Mouse (Mus musculus) right cerebral cortex, adult 2 months (tissue): ENCODE measurements at regions not wholly inside any gene's neighbourhood (a gene's known extent, or its start where the extent isn't known, plus 50 kb on each side); places are given as distances from the start of the nearest gene placed in this dataset.

Experiments used
- DNase-seq, 2 experiments: peaks; one replicate each; pipeline ENCODE4 v3.0.0; 2021 to 2022; ENCODE audit warnings: low spot score in 2 of 2

- peak; percentile 46 to 63 for DNase-seq
These were observed 212.9 kb downstream of the Mef2c start for GRCm38 (mm10) chr13:83716711-83717171.

GRCm38 (mm10) chr13:83717686-83718210 lies 213.9 kb downstream of the Mef2c start:
- DNase-seq = peak in 1 of 2 experiments; percentile 36

DNA sequence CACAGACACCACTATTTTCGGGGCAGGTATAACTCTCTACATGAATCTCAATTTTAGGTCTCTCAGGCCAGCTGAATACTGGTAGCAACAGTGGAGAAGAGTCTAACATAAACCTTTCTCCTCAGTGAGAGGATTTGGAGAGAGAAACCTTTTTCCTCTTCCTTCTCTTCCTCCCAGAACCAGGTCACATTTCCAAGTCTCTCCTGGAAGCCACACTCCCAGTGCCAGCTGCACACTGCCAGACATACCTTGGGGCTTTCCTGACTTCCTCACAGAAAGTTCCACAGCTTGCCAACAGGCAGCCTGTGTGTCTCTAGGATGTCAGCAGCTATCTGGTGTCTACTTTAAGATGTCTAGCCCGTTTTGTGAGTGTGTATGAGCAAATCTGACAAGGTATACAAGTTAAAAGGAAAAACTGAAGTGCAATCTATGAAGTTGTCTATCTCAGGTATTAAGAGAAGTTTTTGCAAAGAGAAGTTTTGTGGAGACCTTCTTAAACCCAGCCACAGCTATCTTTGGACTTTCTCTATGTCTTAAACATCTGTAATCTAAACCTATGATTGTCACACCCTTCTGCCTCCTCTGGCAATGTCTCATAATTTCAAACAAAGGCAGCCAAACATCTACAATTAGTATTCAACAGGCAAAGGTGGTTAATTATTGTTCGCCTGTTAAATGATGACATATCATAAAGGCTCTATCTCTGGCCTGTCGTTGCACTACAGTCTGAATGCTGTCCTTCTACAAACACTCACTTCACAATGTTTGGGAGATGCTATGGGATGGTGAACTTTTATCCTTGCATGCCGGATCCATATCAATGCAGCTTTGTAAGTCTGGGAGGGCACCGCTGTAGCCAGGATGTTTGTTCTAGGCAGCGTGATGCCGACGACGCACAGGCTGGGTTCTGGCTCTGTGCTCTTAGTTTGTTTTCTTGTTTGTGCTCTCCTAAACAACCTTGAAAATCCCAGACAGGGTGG lies 214.9 kb downstream of the Mef2c start:
- peak in 1 of 2 experiments; percentile 37 for DNase-seq

DNA sequence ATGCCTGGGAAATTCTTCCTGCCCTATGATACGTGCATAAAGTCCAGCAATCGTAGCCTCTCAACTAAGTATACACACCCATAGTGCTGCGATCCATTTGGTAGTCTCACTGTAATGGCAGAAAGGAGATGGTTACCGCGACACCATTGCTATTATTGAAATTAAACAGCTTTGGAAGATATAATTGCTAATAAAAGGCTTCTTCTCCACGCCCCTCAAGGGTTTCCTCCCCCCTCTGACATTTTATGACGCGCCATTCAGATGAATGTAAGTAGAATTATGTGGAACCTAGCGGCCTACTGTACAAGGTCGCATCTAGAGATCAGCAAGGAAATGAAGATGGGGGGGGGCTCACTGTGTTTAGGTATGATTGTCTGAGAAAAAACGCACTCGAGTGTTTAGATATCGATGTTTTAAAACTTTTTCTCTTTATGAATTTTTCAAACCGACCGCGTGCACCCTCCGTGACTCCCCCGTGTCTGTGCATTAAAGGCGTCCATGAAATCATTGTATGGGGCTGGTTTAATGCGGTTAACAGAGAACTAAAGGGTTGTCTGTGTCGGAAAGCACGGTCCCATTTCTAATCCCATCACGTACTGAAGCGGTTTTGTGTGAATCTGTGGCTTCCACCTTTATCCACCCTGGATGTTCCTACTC lies 215.9 kb downstream of the Mef2c start:
- peak; percentile 44 to 60 for DNase-seq

DNA sequence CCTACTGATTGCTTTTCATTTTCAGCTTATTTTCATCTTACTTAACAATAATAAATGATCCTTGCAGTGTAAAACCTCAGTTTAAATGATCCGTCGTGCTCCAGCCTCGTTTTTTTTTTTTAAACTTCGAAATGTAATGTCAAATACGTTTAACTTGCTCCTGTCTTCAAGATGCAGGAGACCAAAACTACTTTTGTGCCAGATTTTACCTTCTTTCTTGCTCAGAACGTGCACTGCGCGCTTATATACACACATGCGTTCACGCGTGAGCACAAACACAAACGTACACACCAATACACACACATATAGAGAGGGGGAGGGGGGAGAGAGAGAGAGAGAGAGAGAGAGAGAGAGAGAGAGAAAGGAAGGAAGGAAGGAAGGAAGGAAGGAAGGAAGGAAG lies 216.5 kb downstream of the Mef2c start:
- peak in 1 of 2 experiments; percentile 16 for DNase-seq

- DNase-seq = peak; percentile 82 to 83
These were observed 217.1 kb downstream of the Mef2c start for GRCm38 (mm10) chr13:83720883-83721371.

DNA sequence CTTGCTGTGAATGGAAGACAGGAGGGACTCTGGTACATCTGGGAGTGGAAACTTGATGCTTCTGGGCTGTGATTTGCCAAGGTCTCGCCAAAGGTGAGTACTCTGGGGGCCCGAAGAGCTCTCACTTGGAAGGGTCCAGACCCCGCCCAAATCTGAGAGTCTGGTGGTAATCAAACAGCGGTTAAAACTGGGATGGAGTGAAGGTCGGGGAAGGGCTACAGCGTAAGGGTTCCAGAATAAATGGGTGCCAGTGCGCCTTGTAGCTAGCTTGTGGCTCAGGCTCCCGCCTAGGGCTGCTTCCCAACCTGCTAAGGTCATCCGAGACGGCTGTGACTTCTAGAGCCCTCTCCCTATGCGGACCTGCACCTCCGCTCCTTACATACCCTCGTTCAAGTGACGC lies 217.7 kb downstream of the Mef2c start:
- peak in 1 of 2 experiments; percentile 53 for DNase-seq

DNA sequence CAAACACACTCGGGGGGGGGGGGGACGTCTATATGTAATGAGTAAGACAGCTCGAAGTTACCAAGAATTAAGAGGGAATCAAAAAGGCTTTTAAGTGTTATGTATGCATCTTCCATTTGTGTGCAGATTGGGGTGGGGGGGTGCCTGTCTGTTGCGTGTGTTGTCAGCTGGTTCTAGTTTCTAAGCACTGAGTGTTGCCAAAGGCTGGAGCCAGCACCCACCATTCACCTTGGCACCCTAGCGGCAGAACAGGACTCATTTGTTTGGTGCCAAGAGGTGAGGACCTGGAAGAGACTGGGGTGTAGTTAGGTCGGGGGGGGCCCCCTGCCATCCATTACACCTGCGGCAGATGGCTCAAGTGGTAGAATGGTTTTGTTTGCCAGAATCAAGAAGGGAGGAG lies 218.4 kb downstream of the Mef2c start:
- peak in 1 of 2 experiments; percentile 65 for DNase-seq

DNA sequence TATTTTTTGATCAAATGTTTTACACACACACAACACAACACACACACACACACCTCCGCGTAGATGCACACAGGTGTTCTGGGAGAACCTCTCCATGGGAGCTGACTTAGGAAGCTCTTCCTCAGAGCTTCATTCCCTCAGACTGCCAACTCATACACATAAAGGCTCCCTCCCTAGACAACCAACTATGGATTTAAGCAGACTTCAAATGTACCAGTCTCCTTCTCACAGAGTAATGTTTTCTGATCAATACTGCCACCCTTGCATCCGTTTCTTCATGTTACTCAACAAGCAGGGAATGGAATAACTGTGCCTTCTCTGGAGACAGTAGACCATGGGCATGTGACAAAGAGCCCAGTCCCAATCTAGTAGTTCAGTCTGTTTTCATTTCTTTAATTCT lies 219.0 kb downstream of the Mef2c start:
- peak in 1 of 2 experiments; percentile 21 for DNase-seq

- DNase-seq = no peak
These were observed 219.6 kb downstream of the Mef2c start for GRCm38 (mm10) chr13:83723396-83723795.

- DNase-seq = peak in 1 of 2 experiments; percentile 18
These were observed 220.4 kb downstream of the Mef2c start for GRCm38 (mm10) chr13:83724196-83724595.

DNA sequence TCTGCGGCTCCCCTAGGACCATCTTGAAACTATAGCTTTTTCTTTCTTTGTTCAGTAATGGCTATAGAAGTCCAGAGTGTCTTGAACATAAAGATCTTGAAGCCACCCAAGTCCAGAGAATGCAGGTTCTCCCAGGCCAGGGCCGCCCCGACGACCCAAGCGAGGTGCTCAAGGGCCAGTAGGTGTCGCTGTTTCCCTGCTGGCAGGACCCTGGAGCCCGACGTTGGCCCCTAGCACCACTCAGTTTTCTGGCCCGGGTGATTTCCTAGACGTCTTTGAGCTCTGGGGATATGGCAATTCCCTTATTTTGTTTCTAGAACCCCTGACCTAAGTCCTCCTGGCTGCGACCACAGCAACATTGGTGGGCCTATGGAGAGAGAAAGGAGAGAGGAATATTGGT lies 221.2 kb downstream of the Mef2c start:
- peak; percentile 79 to 87 for DNase-seq

DNA sequence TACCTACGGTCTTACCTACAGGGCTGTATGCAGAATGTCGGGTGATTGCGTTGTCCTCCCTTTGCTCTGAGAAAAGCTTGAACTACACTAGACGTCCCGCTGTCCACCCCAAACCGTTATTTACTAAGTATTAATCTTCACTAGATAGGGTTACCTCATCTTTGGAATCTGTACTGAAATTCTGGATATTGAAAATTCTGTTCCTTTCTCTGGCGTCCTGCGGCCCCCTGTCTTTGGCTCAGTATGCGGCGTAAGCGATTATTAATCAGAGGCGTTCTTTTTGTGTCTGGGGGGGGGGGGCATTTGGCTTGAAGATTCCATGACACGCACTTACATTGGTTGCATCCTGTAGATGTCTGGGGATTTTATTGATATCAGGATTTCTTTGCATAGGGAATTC lies 222.0 kb downstream of the Mef2c start:
- peak in 1 of 2 experiments; percentile 28 for DNase-seq

GRCm38 (mm10) chr13:83726346-83726975 lies 222.6 kb downstream of the Mef2c start:
- no peak for DNase-seq

DNA sequence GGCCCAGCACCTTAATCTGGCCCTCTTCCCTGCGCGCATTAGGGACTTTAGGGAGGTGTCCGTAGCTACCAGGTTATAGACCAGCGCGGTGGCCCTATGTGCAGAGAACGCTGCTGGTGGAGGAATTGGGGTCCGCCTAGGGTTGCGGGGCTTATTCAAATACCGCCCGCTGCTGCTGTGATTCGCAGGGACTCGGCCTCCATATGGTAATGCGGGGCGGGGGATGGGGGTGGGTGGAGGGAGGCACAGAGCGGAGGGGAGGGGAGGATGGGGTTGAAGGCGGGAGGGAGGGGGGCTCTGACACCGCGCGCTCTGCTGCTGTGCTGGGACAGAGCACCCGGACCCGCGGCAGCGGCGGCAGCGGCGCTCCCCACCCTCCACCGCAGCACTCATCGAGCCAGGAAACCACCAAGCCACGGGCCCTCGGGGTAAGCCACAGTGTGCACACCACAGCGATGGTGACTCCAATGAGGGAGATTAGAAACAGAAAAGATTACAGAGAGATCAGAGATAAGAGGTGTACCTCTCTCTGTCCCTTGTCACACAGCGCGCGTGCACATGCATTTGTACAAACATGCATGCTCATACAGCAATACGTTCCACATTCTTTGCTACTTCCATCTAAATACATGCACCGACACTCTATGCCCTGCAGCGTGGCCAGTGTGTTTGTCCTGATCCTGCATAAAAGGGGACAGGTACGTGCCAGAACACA lies 223.4 kb downstream of the Mef2c start:
- DNase-seq = peak in 1 of 2 experiments; percentile 65

DNA sequence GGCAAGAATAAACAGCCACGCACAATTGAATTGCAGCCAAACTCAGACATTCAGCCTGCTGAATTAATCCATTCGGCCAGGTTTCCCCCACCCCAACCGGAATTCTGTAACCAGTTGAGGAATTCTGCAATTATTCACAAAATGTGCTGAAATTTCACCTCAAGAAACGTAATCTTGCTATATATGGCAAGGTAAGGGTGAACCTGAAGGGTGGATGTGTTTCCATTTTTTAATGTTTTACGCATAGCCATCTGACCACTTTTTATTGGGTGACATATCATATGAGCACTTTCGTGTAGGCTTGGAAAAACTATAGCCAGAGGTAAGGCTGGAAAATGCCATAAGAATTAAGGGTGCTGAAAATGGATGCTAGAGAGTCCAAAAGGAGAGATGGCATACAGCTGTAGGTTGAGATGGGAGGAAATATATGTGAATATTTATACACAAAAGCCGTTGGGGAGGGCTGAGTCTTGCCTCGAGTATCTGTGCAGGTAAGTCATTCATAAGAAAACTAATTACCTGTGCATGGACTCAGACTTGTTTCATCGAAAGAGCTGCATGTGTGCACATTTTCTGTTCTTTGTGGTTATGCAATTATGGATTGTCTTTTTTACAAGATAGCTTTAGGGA lies 224.0 kb downstream of the Mef2c start:
- DNase-seq = peak in 1 of 2 experiments; percentile 40

GRCm38 (mm10) chr13:83728421-83729010 lies 224.7 kb downstream of the Mef2c start:
- no peak for DNase-seq

DNA sequence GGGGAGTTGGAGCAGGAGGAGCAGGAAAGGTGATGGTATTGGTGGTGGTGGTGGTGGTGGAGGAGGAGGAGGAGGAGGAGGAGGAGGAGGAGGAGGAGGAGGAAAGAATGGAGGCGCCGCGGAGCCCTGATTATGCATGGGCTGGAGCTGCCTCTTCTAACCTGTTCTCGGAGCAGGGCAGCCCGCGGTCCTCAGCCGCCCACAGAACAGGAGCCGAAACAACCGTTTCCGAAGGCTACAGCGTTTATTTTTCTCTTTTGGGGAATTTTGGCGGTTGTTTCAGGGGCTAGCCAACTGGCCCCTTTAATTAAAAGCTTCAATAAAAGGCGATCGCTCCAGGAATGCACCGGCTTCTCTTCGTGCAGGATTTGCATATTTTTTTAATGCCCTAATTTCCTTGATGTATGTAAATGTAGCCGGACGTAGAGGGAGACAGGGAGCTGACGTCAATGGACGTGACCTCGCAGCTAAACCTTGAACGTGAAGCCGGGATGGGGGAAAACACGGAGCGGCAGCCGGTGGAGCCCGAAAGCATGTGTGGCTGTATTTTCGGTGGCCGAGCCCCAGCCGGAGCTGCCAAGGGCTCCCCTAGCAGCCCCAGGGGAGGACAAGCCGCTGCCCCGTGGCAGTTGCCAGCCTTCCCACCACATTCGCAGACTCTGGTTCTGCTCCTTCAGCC lies 225.6 kb downstream of the Mef2c start:
- peak; percentile 80 to 86 for DNase-seq

GRCm38 (mm10) chr13:83730155-83730712 lies 226.4 kb downstream of the Mef2c start:
- DNase-seq = no peak
